Mouse (Mus musculus): Measurements from ENCODE around the gene Kif5a.

GRCm38 (mm10) chr10:127180695-127181047 is 82.5 kb downstream of the Kif5a start:
- TF ChIP-seq CTCF (IDR thresholded peaks at IDR 0.05; ENCODE audit: borderline replicate concordance, insufficient read depth, low read depth, low read length), result no peak
- TF ChIP-seq POLR2A (IDR thresholded peaks at IDR 0.05; ENCODE audit: borderline replicate concordance, insufficient read depth, low read length), result no peak

Measured in cerebellum, adult 2 months (tissue).